Mouse (Mus musculus): ENCODE data around the gene Gm21964. TPM values are rescaled to one million over a fixed set of nuclear protein-coding genes. Genes with fewer than 3 reads are reported as not detected.

Gm21964 gene
- not detected in 2 replicates for polyA plus RNA-seq (2015; fragmentation: Nextera tagmentation; extraction: Ambion mirVana)

DNA sequence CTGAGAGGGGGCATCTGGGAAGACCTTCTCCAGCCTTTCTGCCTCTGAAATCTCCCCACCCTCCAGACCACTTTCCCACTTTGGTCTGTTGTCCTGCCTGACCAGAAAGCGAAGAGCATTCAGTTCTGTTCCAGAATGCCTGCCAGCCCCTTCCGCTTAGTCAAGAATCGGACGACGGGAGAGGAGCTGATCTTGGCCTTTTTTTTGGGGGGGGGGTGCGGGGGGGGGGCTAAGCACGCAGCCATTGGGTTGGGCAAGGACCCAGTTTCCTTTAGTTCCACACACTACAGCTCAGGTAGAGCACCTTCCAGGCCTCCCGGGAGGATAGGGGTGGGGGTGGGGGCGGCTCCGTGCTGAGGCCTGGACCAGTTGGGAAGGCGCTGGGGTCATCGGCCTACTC is at the start of gene Gm21964:
Gm21964 (plus strand) TSS at position 301 of the 400 bp plus-strand sequence.
- Histone ChIP-seq H3K9ac (ENCODE audit: low read length) (no peak within 1 kb of the TSS), H3K9me3 (replicated peaks; ENCODE audit: control insufficient read depth, low read length) (no peaks in the 10 kb centered on the region), H3K36me3 (ENCODE audit: control insufficient read depth, insufficient read depth, low read length) (no peaks in the 10 kb centered on the region), H3K4me2 (ENCODE audit: low read depth, low read length) (no peak within 1 kb of the TSS), H3K4me1 (ENCODE audit: control insufficient read depth, insufficient read depth, low read length) (no peaks in the 10 kb centered on the region), H3K4me3 (replicated peaks; ENCODE audit: low read length) (no peak within 1 kb of the TSS), H3K27ac (ENCODE audit: low read length) (no peak within 1 kb of the TSS), H3K27me3 (ENCODE audit: control insufficient read depth, insufficient read depth, low read length) (no peaks in the 10 kb centered on the region)
- WGBS: 79% methylated on average over 12 of the region's 12 CpGs
- ATAC-seq (ENCODE audit: insufficient read depth, low FRiP score): no peak

DNA sequence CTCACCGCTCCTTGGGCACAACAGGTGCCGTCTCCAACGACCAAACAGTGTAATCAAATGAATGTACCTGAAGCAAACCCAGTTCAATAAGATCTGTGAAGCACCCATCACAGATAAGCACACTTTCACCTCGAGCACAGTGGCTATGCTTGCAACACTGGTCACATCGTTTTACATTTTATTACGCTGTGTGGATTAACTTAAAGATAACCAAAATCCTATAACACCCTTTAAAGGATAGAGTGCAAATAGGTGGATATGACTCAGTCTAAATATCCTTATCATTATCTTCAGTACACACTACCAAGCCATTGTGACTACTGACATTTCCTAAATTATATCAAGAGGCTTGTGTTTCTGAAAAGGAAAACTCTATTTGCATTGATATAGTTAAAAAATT is 49.8 kb upstream of the Gm21964 start:
- Histone ChIP-seq H3K4me1 (ENCODE audit: control insufficient read depth, insufficient read depth, low read length) (no peaks in the 10 kb centered on the region), H3K4me3 (replicated peaks; ENCODE audit: low read length) (no peak overlapping the region), H3K27me3 (ENCODE audit: control insufficient read depth, insufficient read depth, low read length) (no peaks in the 10 kb centered on the region), H3K27ac (ENCODE audit: low read length) (no peak overlapping the region), H3K9me3 (replicated peaks; ENCODE audit: control insufficient read depth, low read length) (no peaks in the 10 kb centered on the region), H3K36me3 (ENCODE audit: control insufficient read depth, insufficient read depth, low read length) (no peaks in the 10 kb centered on the region), H3K4me2 (ENCODE audit: low read depth, low read length) (no peak overlapping the region), H3K9ac (ENCODE audit: low read length) (no peak overlapping the region)
- WGBS: 58% methylated on average over 6 of the region's 6 CpGs
- peak; percentile 79 for ATAC-seq (ENCODE audit: insufficient read depth, low FRiP score)

DNA sequence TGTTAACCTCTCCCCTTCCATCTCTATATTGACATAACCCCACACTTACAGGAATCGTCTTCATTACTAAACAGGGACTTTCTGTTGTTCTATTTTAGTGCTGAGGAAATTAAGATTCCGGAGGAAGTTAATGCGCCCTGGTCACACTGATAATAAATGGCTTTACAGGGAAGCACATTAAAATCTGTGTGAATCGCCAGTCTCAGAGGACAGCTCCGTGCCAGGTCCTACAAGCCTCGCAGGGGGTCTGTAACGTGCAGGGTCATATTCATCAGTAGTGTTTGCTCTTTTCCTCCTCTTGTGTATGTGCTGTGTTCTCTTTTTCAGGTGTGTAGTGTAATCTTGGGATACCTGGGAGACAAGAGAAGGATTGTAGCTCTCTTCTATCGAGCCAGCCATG is 42.8 kb upstream of the Gm21964 start:
- Histone ChIP-seq H3K4me3 (replicated peaks; ENCODE audit: low read length) (no peak overlapping the region), H3K4me2 (ENCODE audit: low read depth, low read length) (no peak overlapping the region), H3K9me3 (replicated peaks; ENCODE audit: control insufficient read depth, low read length) (no peaks in the 10 kb centered on the region), H3K9ac (ENCODE audit: low read length) (no peak overlapping the region), H3K27me3 (ENCODE audit: control insufficient read depth, insufficient read depth, low read length) (no peaks in the 10 kb centered on the region), H3K27ac (ENCODE audit: low read length) (no peak overlapping the region), H3K36me3 (ENCODE audit: control insufficient read depth, insufficient read depth, low read length) (no peaks in the 10 kb centered on the region), H3K4me1 (ENCODE audit: control insufficient read depth, insufficient read depth, low read length) (no peaks in the 10 kb centered on the region)
- 69% methylated on average over 8 of the region's 8 CpGs for WGBS
- no peak for ATAC-seq (ENCODE audit: insufficient read depth, low FRiP score)

DNA sequence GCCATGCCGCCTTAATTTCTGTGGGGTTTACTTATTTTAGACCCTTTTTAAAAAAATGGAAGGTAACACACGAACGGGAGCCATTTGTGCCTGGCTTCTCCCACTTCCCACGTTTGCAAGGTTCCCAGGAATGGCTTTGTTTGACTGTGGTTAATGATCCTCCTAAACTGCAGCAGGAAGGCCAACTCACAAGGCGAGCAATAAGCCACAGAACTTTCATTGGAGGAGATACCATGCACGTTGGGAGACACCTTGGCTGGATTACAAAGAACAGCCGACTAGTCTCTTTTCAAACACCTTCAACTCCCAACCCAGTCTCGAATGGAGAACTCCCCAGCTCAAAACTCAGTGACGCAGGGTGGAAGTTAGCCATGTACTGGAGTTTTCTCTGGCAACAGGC is 36.8 kb upstream of the Gm21964 start:
- 60% methylated on average over 9 of the region's 9 CpGs for WGBS
- ATAC-seq (ENCODE audit: insufficient read depth, low FRiP score): no peak

DNA sequence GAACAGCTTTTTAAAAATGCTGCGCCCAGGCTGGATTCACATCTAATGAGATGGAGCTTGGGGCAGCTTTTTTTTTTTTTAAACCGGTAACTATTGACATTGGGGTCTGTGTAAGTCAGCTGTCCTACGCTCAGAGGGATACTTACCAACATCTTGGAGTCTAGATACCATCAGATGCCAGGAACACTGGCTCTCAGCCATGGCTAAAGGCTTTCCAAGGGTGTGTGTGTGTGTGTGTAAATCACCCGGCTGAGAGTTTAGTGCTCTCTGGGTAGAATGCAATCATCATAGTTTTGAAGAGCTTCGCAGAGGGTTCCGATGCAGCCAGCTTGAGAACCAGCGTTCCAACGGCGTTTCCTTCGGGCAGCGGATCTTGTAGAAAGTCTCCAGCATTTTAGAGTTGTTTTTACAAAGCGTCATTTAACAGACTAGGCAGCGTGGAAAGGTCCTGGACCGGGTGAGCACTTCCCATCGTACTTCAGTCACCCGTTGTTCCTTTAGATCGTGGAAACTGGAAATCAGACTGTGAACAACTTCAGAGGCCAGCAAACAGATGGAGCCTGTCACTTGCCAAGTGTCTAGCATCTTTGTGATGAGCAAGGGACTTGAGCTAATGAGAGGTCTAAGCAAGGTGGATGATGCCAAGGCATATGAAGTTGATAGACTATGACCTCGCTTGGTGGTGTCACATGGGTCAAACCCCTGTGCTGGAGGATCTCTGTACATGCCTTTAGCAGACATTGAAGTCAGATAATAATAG is 36.2 kb upstream of the Gm21964 start:
- H3K27me3 ChIP-seq (ENCODE audit: control insufficient read depth, insufficient read depth, low read length): no peaks in the 10 kb centered on the region
- H3K36me3 ChIP-seq (ENCODE audit: control insufficient read depth, insufficient read depth, low read length): no peaks in the 10 kb centered on the region
- H3K4me3 ChIP-seq (replicated peaks; ENCODE audit: low read length): no peak overlapping the region
- H3K4me2 ChIP-seq (ENCODE audit: low read depth, low read length): no peak overlapping the region
- H3K9me3 ChIP-seq (replicated peaks; ENCODE audit: control insufficient read depth, low read length): no peaks in the 10 kb centered on the region; the same call in 1 of the 2 replicates
- H3K4me1 ChIP-seq (ENCODE audit: control insufficient read depth, insufficient read depth, low read length): no peaks in the 10 kb centered on the region
- 90% methylated on average over 18 of the region's 18 CpGs for WGBS
- ATAC-seq (ENCODE audit: insufficient read depth, low FRiP score): no peak
- no peak overlapping the region for H3K27ac ChIP-seq (ENCODE audit: low read length)
- no peak overlapping the region for H3K9ac ChIP-seq (ENCODE audit: low read length)

More for the DNA sequence above, 36.8 kb upstream of the Gm21964 start:
- Histone ChIP-seq H3K4me3 (replicated peaks; ENCODE audit: low read length) (no peak overlapping the region), H3K4me1 (ENCODE audit: control insufficient read depth, insufficient read depth, low read length) (no peaks in the 10 kb centered on the region), H3K36me3 (ENCODE audit: control insufficient read depth, insufficient read depth, low read length) (no peaks in the 10 kb centered on the region), H3K4me2 (ENCODE audit: low read depth, low read length) (no peak overlapping the region), H3K27me3 (ENCODE audit: control insufficient read depth, insufficient read depth, low read length) (no peaks in the 10 kb centered on the region), H3K9ac (ENCODE audit: low read length) (no peak overlapping the region), H3K27ac (ENCODE audit: low read length) (no peak overlapping the region), H3K9me3 (replicated peaks; ENCODE audit: control insufficient read depth, low read length) (no peaks in the 10 kb centered on the region; the same call in 1 of the 2 replicates)

DNA sequence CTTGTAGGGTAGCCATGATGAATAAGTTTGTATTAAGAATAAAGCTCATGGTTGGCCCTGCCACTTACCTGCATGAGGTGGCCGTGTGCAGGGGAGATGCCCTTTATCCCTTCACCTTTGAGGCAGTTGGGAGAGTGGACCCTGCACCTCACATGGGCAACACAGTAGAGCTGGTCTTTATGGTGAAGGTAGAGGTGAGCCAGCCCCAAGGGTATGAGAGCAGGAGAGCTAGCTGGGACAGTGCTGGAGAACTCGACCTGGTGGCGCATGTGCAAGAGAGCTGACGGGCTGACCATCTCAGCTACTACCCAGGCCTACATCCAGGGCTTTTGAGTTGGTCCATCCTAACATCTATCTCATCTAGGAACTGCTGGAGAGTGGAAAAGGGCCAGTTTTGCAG is 35.3 kb upstream of the Gm21964 start:
- Histone ChIP-seq H3K4me3 (replicated peaks; ENCODE audit: low read length) (no peak overlapping the region), H3K4me1 (ENCODE audit: control insufficient read depth, insufficient read depth, low read length) (no peaks in the 10 kb centered on the region), H3K4me2 (ENCODE audit: low read depth, low read length) (no peak overlapping the region), H3K36me3 (ENCODE audit: control insufficient read depth, insufficient read depth, low read length) (no peaks in the 10 kb centered on the region), H3K9ac (ENCODE audit: low read length) (no peak overlapping the region), H3K27ac (ENCODE audit: low read length) (no peak overlapping the region), H3K27me3 (ENCODE audit: control insufficient read depth, insufficient read depth, low read length) (no peaks in the 10 kb centered on the region), H3K9me3 (replicated peaks; ENCODE audit: control insufficient read depth, low read length) (no peaks in the 10 kb centered on the region; the same call in 1 of the 2 replicates)
- WGBS: 81% methylated on average over 4 of the region's 4 CpGs
- no peak for ATAC-seq (ENCODE audit: insufficient read depth, low FRiP score)

DNA sequence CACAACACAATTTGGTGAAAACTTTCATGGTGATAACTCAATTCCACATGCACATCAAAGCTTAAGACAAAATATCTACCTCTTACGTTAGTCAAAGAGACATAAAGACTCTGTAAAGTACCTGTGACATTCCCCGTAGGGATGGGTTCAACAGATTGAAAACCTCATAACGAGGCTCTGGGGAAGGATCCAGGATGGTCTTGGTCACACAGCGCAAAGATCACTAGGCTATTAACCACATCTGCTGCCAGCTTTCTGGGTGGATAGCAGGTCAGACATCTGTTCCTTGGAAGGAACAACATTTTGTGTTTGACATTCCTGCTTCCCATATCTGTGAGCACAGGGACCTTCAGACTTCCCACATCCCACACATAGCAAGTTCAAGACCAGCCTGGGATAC is 31.3 kb upstream of the Gm21964 start:
- Histone ChIP-seq H3K27ac (ENCODE audit: low read length) (no peak overlapping the region), H3K4me1 (ENCODE audit: control insufficient read depth, insufficient read depth, low read length) (no peaks in the 10 kb centered on the region), H3K4me3 (replicated peaks; ENCODE audit: low read length) (no peak overlapping the region), H3K9ac (ENCODE audit: low read length) (no peak overlapping the region), H3K36me3 (ENCODE audit: control insufficient read depth, insufficient read depth, low read length) (no peaks in the 10 kb centered on the region), H3K4me2 (ENCODE audit: low read depth, low read length) (no peak overlapping the region), H3K27me3 (ENCODE audit: control insufficient read depth, insufficient read depth, low read length) (no peaks in the 10 kb centered on the region), H3K9me3 (replicated peaks; ENCODE audit: control insufficient read depth, low read length) (no peaks in the 10 kb centered on the region; the same call in 1 of the 2 replicates)
- no peak for ATAC-seq (ENCODE audit: insufficient read depth, low FRiP score)
- WGBS: 86% methylated on average over 4 of the region's 4 CpGs

DNA sequence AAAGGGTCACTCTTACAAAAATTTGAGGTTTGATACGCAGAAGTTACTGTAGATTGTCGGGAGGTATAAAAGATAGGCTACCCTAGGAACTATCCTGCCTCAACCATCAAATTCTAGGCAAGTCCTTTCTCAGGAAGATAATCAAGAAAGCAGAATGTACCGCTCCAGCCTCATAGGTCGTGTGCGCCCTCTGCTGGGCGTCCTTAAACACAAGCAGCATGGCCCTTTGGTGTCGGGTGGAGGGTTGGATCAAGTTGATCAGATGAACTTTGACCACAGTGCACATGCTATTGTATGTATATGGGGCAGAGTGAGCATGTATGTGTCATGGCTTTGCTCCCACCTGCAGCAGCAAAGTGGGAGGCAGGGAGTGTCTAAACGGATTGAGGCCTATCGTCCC is 29.4 kb upstream of the Gm21964 start:
- H3K27ac ChIP-seq (ENCODE audit: low read length): no peak overlapping the region
- H3K4me2 ChIP-seq (ENCODE audit: low read depth, low read length): no peak overlapping the region
- no peaks in the 10 kb centered on the region for H3K27me3 ChIP-seq (ENCODE audit: control insufficient read depth, insufficient read depth, low read length)
- ATAC-seq (ENCODE audit: insufficient read depth, low FRiP score): no peak
- 14% methylated on average over 9 of the region's 9 CpGs for WGBS
- H3K9me3 ChIP-seq (replicated peaks; ENCODE audit: control insufficient read depth, low read length): no peaks in the 10 kb centered on the region; the same call in 1 of the 2 replicates
- no peaks in the 10 kb centered on the region for H3K36me3 ChIP-seq (ENCODE audit: control insufficient read depth, insufficient read depth, low read length)
- no peak overlapping the region for H3K9ac ChIP-seq (ENCODE audit: low read length)
- H3K4me3 ChIP-seq (replicated peaks; ENCODE audit: low read length): no peak overlapping the region
- H3K4me1 ChIP-seq (ENCODE audit: control insufficient read depth, insufficient read depth, low read length): no peaks in the 10 kb centered on the region

DNA sequence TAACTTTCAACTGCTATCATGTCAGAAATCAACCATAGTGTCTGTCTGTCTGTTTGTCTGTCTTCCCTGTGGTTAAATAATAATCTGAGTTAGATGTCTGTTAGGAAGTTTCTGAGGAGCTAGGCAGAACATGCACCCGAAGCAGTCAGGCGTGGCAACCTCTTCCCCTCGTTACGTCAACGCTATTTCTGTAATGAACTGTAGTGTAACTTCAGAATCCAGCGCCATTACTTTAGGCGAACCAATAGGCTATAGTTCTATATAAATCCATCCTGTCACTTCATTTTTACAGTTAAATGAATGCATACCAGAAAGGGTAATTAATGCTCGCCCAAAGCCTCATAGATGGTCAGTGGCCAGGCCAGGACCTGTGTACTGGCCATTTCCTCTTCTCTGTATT is 26.5 kb upstream of the Gm21964 start:
- WGBS: 77% methylated on average over 8 of the region's 8 CpGs
- no peak for ATAC-seq (ENCODE audit: insufficient read depth, low FRiP score)

More for the DNA sequence above, 26.5 kb upstream of the Gm21964 start:
- no peaks in the 10 kb centered on the region for H3K4me1 ChIP-seq (ENCODE audit: control insufficient read depth, insufficient read depth, low read length)
- H3K4me2 ChIP-seq (ENCODE audit: low read depth, low read length): no peak overlapping the region
- H3K36me3 ChIP-seq (ENCODE audit: control insufficient read depth, insufficient read depth, low read length): no peaks in the 10 kb centered on the region
- H3K9ac ChIP-seq (ENCODE audit: low read length): no peak overlapping the region
- no peak overlapping the region for H3K4me3 ChIP-seq (replicated peaks; ENCODE audit: low read length)
- no peaks in the 10 kb centered on the region for H3K9me3 ChIP-seq (replicated peaks; ENCODE audit: control insufficient read depth, low read length)
- H3K27ac ChIP-seq (ENCODE audit: low read length): no peak overlapping the region
- no peaks in the 10 kb centered on the region for H3K27me3 ChIP-seq (ENCODE audit: control insufficient read depth, insufficient read depth, low read length)

Data from stomach, embryonic 16.5 days (tissue).